ENCODE assay signal across 8 mouse cellular contexts in the genomic region with DNA sequence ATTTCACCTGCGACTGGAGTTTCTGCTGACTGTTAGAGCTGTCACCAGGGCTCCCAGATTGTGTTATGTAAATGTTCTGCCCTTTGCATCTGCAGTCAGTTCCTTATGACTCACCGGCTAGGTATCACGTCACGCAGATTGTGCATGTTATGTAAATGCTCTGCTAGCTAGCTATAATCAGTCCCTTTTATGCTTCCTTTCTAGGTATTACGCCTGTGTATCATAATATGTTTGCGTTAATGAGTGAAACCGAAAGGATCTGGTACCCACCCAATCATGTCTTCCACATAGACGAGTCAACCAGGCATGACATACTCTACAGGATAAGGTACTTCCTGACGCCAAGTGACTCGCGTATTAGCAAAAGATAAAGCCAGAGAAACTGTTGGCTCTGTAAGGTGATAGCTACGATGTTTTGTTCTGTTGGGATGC. TPM values are rescaled to one million over a fixed set of nuclear protein-coding genes. Genes with fewer than 3 reads are reported as not detected.
DNase-seq lines count a peak whose midpoint lies in the region; ATAC-seq lines count a peak whose summit lies in the region.

No protein-coding gene starts in this region.

- 84% methylated on average over 12 of the region's 12 CpGs for WGBS in hindbrain, embryonic 16.5 days

- ATAC-seq in monocyte, adult 5-6 weeks (replicated peaks; ENCODE audit: insufficient number of reproducible peaks, low FRiP score, low TSS enrichment, poor library complexity, severe bottlenecking): peak; percentile 63; the same call in 1 of the 2 replicates
- no peak for ATAC-seq in hindbrain, embryonic 16.5 days

- H3K36me3 ChIP-seq in hindbrain, embryonic 16.5 days (ENCODE audit: control insufficient read depth, insufficient read depth, low read length): no peaks in the 10 kb centered on the region

- peak; percentile 61 to 72 for DNase-seq in frontal cortex, postnatal 36 days (ENCODE audit: low spot score in 2 of 2)
- DNase-seq in frontal cortex, postnatal 14 days (ENCODE audit: low spot score in 2 of 2): no peak
- peak; percentile 75 to 85 for DNase-seq in right cerebral cortex, adult 2 months (ENCODE audit: low spot score in 2 of 2)
- DNase-seq in right cerebral cortex, postnatal 14 days: no peak
- DNase-seq in heart, adult 9 months (ENCODE audit: low spot score in 2 of 2): peak; percentile 56 to 74
- DNase-seq in layer of hippocampus, postnatal 36 days: no peak

- H3K27me3 ChIP-seq in hindbrain, embryonic 16.5 days (replicated peaks; ENCODE audit: control insufficient read depth, insufficient read depth, low read length): no peaks in the 10 kb centered on the region

- H3K9me3 ChIP-seq in hindbrain, embryonic 16.5 days (ENCODE audit: control insufficient read depth, low read length): no peaks in the 10 kb centered on the region

- H3K4me1 ChIP-seq in hindbrain, embryonic 16.5 days (ENCODE audit: control insufficient read depth, insufficient read depth, low read depth, low read length): no peaks in the 10 kb centered on the region

- no peak overlapping the region for H3K4me2 ChIP-seq in hindbrain, embryonic 16.5 days (ENCODE audit: low read length)

- no peak overlapping the region for H3K4me3 ChIP-seq in hindbrain, embryonic 16.5 days (ENCODE audit: low read length)

- no peak overlapping the region for H3K9ac ChIP-seq in hindbrain, embryonic 16.5 days (ENCODE audit: low read depth, low read length)

- no peak overlapping the region for H3K27ac ChIP-seq in hindbrain, embryonic 16.5 days (ENCODE audit: low read depth, low read length)

RNA-seq across cellular contexts. Expression of a gene that starts 19.5 kb away (rescaled TPM):
- 123 to 164 TPM (median 125 TPM) in 3 replicates for total RNA-seq in monocyte, adult 5-6 weeks (2017)
- polyA plus RNA-seq in hindbrain, embryonic 16.5 days (2015; fragmentation: Nextera tagmentation; extraction: Ambion mirVana): 6.2 and 10.0 TPM in 2 replicates
- total RNA-seq in layer of hippocampus, postnatal 36 days (2021): 10 to 100 TPM; 27.2 to 31.4 TPM

RNA-seq across cellular contexts. Expression of a gene that starts 54.0 kb away (rescaled TPM):
- 10.8 to 13.7 TPM (median 11.6 TPM) in 3 replicates for total RNA-seq in monocyte, adult 5-6 weeks (2017)
- polyA plus RNA-seq in hindbrain, embryonic 16.5 days (2015; fragmentation: Nextera tagmentation; extraction: Ambion mirVana): 1.4 and 2.3 TPM in 2 replicates
- not detected for total RNA-seq in layer of hippocampus, postnatal 36 days (2021)

Comparison
In these comparisons a context has a peak if more than half of its experiments do, and no peak if none do; other contexts are left out.
1. DNase-seq: peak in frontal cortex, postnatal 36 days (2 of 2), right cerebral cortex, adult 2 months (2 of 2) and heart, adult 9 months (2 of 2); none in frontal cortex, postnatal 14 days (0 of 2), right cerebral cortex, postnatal 14 days (single experiment) and layer of hippocampus, postnatal 36 days (0 of 2).